Mouse (Mus musculus) MEL-GATA-1-ER (cell line): ENCODE results near the gene Ackr2.

Experiments used
- DNase-seq: peaks from one replicate; pipeline ENCODE4 v3.0.0-alpha.2; 2012; ENCODE audit warnings: low read depth; ENCODE audit errors: extremely low read depth

The Ackr2 gene

DNA sequence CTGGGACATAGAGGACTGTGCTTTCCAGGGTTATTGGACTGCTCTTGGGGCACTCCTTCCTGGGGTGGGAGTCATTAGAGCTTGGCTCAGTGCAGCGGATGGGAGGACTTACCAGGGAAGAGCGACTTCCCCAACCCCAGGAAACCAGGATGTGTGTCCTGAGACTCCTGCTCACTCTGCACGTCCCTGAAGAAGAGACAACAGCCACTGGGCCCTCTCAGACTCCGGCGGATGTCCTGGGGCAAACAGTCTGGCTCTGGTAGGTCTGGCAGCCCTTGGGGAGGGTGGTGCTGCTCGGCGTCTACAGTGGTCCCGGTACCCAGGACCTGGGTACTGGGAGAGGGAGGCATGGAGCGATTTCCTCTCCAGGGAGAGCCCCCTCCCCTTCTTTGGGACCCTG is at the start of gene Ackr2:
TSS of gene Ackr2 (plus strand) at position 111 of the 400 bp plus-strand sequence.
- no peak for DNase-seq

DNA sequence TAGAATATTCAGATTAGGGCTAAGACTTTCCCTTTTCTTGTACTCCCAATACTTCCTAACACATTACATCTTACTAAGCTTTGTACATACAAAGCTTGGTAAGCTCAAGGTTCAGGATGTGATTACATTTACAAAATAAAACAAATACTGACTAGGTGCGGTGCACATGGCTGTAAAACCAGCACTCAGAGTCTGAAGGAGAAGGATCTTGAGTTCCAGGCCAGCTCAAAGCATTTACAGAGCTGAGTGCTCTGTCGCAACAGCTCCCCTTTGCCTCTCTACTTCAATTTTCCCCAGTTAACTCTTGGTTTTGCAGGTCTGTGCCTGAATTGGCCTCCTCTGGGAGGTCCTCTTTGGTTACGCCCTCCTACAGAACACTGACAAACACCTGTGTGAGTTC is 43.9 kb upstream of the Ackr2 start:
- DNase-seq, result no peak

DNA sequence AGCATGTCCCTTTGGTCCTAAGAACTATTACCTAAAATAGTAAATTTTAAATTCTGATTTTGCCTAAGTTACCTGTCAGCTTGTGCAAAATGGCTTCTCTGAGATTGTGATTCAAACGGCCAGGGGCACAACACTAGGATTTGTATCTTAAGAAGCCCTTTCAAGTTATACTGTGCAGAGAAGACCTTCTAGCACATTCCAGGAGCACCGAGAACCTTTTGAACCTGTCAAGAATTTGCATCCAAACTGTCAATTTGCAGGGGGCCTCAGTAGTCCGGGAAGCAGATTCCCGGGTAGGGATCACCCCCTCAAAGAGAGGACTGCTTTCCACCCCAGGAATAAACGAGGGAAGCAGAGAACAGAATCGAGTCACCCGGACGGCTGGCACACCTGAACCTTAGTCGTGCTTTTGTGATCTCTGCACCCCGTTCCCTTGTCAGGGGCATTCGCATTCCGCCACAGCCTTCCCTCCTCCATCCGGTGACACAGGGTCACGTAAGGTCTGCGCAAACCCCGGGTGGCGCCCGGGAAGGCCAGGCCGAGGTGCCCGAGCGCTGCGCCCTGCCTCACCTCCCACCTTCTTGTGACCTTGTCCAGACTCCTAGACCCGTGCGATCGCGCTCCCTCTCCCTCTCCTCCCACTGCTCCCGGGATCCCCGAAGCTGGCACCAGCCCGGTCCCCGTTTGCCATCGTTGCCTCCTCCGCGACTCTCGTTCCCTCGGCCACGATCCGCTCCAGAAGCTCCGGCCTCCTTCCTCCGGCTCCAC is 41.3 kb upstream of the Ackr2 start:
- DNase-seq, result no peak

DNA sequence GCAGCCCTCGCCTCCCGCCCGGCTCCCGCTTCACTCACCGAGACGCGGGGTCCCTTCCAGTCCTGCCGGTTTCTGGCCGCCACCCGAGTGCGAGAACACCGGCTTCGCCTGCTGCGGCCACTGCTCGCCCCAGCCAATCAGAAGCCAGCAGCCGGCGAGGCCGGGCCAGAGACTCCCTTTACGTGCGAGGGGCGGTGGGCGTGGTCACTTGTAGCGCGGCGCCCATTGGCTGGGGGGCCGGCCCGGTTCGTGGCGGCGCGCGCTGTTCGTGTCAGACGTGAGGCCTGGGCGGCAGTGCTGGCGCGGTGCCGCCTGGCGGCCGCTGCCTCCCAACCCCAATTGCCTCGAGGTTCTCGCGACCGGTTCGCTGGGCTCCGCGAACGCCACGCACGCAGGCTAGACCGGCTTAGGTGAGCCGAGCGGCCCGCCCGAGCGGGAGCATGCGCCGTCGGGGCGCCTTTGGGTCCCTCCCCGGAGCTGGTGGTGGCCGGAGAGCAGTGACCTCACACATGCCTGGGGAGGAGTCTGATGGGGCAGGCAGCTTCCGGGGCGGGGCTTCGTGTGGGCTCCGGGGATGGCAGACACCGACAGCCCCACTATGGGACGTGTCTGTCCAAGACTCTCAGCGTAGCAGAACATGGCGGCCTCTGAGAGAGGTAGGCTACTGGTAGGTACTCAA is 40.5 kb upstream of the Ackr2 start:
- peak; percentile 83 for DNase-seq

DNA sequence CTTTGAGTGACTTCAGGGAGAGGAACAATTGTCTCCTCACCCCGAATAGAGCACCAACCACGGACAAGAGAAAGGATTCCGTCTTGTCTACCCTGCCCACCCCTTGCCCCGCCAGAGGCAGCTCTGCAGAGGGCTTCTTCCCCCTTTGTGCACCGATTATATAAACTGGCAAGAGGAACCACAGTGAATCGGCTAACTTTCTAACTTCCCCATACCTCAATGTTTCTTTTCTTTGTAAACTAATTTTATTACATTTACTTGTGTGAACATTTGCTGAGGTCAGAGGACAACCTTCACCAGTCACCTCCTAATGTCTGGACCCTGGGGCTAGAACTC is 40.0 kb upstream of the Ackr2 start, which contains the start of gene Higd1a:
TSS of gene Higd1a (minus strand) at position 210 of the 336 bp plus-strand sequence.
- no peak for DNase-seq

DNA sequence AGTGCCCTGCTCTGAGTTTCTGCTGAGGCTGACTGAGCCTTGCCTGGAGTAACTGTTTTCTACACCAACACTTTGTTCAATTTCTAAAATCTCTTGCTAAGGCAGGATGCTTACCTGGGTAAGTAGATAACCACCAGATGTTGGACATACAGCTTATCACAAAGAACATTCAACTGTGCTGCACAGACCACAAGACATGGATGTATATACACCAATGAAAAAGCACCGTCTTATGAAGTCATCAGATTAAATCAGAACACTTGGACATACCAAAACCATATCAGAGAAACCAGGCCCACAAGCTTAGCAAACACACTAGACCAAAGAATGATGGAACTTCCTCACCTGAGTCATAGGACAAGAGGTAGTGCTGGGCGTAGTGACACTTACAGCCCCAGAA is 38.8 kb upstream of the Ackr2 start:
- DNase-seq, result no peak

DNA sequence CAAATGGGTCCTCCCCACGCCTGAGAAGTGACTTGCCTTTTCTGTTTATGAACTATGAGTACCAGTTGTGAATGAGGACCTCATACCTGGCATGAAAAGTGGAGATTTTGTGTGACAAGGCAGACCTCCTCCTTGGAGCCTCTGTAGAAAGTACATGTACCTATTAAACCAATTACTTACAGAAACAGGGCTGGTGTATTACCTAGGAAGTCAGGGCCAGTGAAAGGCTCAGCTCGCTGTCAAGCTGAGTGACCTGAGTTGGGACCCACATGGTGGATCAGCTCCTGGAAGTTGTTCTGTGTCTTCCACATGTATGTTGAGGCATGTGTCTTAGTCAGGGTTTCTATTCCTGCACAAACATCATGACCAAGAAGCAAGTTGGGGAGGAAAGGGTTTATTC is 37.2 kb upstream of the Ackr2 start:
- DNase-seq, result no peak

DNA sequence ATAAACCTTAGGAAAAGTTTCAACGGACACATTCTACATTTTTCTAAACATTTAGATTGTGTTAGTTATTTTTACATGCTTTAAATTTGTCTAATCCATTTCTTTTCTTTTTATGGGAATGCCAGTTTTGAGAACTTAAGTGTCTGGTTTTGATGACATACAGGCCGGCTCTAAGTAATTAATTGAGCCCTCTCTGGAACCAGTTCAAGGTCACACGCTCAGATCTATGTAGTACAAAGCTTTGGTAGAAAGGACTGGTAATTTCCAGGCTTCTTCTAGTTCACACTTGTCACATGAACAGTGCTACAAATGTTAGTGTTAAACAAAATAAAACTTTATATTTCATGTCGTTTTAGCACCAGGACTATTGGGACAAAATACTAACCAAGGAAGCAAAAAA is 33.3 kb upstream of the Ackr2 start:
- DNase-seq, result no peak

DNA sequence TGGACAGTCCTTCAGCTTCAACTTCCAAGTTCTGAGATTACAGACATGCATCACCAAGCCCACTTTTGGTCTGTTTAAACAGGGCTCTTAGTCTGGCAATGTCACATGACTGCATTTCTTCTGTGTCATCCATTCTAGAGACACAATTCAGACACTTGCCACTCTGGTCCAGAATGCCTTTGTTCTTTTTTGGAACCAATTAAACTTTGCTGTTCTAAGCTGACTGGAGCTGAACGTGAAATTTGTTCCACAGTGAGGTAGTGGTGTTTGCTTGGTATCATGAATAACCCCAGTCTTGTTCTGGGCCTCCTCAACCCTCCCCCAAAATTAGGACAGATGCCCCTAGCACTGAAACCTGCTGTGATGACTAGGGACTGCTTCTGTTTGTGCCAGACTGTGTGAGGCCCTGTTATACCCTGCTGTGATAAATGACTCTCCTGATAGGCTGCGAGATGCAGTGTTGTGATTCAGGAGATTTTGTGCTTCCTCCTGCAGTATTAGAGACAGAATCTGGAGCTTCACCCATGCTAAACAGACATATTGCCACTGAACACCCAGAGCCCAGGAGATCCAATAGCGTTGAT is 32.6 kb upstream of the Ackr2 start:
- DNase-seq, result no peak

DNA sequence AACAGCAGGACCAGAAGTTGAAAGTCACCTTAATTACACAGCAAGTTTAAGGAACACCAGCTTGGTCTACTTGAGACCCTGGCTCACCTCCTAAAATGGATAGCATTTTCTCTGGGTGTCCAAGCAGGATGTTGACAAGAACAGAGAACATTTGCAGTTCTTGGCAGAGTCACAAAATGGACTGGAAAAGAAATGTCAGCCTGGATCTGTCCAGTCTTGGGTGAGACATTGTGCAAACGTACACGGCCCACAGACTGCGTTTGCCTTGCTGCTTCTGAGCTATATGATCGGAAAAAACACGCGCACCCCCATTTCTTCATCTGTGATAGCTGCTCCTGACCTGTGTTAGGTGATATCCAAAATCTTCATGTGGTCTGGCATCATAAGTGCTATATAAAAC is 30.5 kb upstream of the Ackr2 start:
- DNase-seq, result no peak

DNA sequence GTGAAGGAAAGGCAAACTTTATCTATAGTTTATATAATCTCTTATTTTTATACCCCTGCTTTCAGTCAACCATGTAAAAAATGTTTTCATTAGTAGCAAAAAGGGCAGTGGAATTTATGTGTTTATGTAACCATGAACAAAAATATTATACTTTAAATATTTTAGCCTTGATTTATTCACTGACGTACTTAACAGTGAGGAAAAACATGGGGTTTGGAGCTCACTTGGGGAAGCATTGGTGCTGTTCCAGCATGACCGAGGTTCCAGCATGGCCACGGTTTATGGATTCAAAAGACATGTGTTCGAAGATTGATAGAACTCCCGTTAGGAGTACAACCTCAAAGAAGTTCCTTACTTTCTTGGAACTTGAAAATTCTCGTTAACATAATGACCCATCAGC is 29.9 kb upstream of the Ackr2 start:
- DNase-seq, result no peak

DNA sequence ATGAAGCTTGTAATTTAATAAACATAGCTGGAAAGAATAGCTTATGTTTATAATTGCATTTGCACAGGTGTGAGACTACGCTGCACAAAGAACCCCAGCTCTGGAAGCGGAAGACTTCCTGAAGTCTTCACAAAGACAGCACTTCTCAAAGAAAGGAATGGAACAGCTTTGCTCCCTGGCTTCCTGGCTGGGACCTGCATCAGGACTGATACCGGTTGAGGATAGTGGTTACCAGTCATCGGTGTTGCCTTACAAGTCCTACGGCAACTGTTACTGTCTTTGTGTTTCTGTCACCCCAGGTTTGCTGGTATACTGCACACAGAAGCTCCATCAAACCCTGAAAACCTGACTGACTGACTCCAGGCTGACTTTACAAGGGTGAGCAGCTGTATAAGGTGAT is 28.7 kb upstream of the Ackr2 start:
- no peak for DNase-seq

DNA sequence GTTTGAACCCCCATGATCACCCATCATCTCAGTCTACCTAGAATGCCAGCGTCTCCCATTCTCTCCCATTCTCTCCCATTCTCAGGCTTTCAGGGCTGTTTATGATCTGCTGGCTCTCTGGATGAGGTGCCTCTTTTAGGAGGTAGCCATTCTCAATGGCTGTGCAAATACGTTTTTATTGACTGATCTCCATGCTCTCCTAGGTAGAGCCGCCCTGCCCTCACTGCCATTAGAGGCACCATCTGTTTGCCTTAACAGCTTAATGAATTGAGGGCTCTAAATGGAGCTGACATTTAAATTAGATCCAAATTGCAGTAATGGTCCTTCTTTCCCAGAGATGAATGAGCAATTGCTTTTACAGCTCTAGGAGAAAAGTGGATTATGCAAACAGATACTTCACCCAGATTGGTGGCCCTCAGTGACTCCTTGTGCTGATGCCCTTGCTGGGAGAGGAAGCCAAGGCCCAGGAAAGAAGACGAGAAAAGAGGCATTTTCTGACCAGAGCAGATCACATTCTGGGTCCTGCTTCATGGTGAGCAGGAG is 28.1 kb upstream of the Ackr2 start:
- DNase-seq, result no peak

DNA sequence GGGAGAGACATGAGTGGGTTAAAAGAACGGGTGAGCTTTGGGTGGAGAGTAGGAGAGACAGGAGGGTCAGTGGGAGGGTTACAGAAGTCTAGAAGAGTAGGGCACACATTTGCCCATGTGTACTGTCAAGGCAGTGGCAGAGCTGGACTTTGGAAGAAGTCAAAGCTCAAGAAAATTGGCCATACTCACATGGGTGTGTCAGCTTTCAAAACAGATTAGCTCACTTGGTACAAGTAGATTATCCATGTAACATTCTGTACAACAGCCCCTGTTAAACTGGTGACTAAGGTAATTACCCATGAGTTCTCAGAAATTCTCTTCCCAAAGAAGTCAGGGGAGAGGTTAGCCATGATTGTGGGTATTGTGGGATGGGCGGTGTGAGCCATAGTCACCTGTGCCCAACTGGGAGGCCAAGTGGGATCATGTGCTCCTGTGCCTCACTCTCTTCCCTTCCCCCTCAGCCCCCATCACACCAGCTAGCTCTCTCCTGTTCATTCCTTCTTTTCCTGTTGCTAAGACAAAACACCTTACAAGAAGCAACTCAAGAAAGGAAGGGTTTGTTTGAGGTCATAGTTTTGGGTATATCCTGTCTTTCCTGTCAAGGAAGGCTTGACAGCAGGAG is 26.0 kb upstream of the Ackr2 start:
- DNase-seq, result no peak

DNA sequence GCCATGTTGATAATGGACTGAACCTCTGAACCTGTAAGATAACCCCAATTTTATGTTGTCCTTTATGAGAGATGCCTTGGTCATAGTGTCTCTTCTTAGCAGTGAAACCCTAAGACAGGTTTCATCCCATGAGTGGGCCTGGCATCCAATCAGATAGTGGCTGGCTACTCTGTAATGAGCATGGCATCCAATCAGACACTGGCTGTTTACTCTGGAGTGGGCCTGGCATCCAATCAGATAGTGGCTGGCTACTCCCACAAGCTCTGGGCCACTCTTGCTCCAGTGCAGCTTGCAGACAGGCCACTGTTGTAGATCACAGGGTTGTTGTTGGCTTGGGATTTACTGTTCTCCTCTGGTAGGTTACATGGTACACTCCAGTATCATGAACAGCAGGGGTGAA is 24.6 kb upstream of the Ackr2 start:
- DNase-seq, result no peak

DNA sequence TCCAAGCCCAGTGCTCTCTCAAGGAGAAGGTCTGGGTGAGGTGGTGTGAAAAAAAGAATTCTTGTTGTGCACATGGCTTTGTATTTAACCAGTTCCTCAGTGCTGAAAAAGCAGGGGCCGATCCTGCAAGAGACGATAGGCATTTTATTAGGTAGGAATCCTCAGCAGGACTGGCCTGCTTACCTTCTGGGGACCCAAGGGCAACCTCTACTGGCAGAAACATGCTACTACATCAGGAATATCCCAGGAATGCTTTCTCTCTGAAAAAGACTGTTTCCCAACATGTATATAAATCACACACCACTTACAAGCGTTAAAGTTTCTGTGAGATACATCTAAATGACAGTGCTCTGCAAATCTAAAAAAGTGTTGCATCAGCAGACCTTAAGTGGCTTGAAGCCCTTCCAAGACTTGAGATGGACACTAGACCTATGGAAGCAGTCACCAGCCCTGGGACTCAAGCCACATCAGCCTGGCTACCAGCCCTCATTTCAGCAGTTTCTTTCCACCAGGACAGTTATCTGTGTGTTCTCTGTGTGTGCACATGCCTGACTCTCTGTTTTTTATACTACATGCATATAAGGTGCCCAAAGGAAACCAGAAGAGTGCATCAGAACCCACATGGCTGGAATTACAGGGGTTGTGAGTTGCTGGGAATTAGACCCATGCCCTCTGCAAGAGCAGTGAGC is 21.0 kb upstream of the Ackr2 start:
- no peak for DNase-seq

DNA sequence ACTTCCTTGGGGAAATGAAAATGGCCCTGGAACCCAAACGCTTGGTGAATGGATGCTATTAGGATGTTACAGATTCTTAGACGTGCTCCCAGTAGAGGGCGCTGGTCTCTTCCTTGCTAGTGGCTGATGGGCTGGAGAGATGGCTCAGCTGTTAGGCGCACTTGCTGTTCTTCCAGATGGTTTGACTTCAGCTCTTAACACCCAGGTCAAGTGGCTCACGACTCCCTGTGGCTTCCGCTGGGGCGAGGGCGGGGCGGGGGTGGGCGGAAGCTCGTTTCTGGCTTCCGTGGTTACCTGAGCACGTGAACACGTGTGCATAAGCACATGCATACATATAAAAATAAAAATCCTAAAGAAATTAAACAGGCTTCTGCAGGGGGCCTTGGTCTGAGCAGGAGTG is 17.3 kb upstream of the Ackr2 start:
- DNase-seq, result no peak

DNA sequence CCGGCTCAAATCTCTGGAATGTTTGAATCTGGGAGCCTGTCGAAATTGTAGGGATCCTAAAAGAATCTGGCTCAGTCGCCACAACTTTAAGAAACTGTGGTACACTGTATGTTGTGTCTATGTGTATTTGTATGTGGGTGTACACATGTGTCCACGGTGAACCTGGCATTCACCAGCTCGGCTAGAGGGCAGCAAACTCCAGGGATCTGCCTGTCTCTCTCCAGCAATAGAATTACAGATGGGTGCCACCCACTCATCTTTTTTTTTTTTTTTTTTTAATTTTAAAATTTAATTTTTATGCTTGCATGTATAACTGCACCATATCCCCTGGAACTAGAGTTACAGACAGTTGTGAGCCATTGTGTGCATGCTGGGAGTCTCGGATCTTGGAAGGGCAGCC is 16.9 kb upstream of the Ackr2 start:
- no peak for DNase-seq

DNA sequence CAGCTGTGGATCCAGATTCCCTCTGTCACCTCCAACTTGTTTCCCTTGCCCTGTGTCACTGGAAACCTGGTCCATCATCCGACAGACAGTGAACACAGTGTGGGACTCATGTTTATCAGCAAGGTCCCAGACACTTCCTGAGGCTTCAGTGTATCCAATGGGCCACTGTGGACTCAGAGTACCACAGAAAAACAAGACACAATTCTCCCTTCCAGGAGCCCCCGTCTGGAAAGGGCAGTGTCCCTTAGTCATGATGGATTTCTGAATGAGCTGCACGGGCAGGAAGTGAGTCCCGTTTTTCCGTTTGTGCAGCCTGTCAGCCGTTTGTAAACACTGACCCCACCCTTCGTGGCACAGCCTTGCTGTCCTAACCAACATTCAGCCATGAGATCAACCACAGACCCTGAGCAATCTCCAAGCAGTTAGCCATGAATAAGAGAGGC is 16.1 kb upstream of the Ackr2 start:
- DNase-seq, result no peak

DNA sequence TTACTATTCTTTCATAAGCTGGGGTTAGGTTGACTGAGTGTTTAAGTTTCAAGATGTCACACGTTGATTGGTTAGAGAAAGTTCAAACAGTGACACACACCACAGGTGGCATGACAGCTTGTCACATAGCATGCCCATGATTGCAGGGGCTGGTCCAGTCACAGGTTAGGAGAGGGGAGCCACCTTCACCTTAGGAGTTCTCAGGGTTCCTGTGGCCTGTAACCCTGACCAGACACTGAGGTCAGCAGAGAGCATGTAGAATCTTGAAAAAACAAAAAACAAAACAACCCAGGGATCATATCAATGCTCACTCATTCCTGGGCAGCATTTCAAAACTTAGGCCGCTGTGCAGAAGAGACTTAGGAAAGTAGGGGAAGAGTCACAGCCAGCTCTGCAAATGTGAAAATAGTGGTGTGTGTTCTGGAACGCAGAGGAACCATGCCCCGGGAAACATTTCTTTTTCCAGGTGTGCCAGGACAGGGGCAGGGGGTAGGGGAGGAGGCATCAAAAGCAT is 8.2 kb upstream of the Ackr2 start:
- DNase-seq, result no peak

DNA sequence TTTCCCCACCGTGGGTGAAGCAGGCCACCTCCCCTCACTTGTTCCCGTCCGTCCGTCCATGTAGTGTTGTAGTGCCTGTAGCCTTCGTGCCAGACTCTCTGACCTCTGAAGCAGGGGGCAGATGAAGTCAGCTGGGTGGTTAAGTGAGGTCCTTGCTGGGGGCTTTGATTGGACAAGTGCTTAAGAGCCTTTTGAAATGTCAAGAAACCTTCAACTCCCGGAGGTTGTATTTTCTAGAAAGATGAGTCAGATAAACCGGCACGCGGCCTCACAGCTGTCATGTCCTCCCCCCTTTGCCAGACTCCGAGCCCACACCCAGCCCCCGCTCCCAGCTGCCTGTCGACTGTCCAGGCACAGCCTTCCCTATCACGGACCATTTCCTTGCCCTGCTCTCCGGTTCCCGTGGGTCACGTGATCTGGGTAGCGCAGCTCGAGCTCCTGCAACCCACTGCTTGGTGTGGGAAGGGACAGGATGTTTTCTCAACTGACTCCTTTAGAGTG is 7.7 kb upstream of the Ackr2 start:
- DNase-seq, result no peak
